Mouse (Mus musculus) small intestine, adult 2 months (tissue): ENCODE measurements around the gene Gprc5d.

Source experiments
- CTCF ChIP-seq: fragments of 200-500 bp; IDR thresholded peaks from 2 replicates; pipeline ENCODE4 v1.5.1; 2012; ENCODE audit warnings: low read depth, mild to moderate bottlenecking, control low read depth, inconsistent platforms, low read length, moderate library complexity, mixed read lengths; ENCODE audit not compliant: insufficient replicate concordance, insufficient read length; ENCODE audit errors: extremely low read depth
- POLR2A ChIP-seq: fragments of 200-500 bp; IDR thresholded peaks from 2 replicates; pipeline ENCODE4 v1.6.1; 2012; ENCODE audit warnings: low read depth, mild to moderate bottlenecking, control low read depth, inconsistent platforms, low read length, moderate library complexity

- TF ChIP-seq POLR2A, result no peak
- TF ChIP-seq CTCF, result no peak
Observed at GRCm38 (mm10) chr6:135162311-135162710, 44.2 kb upstream of the Gprc5d start.
